Mouse (Mus musculus) monocyte, adult 2 months (primary cell): ENCODE results near the gene Gemin4.

Experiments used
- DNase-seq, 2 experiments: peaks; one replicate each; pipeline ENCODE4 v3.0.0; 2022; ENCODE audit warnings: low spot score in 2 of 2, low read depth in 1 of 2

The Gemin4 gene

GRCm38 (mm10) chr11:76217390-76217800 lies at the start of gene Gemin4, which contains the start of gene Dbil5:
Gemin4 (minus strand) TSS chr11:76217664.
Dbil5 (plus strand) TSS chr11:76217608.
- peak; percentile 84 to 93 for DNase-seq

GRCm38 (mm10) chr11:76262611-76263351 lies 45.3 kb upstream of the Gemin4 start:
- DNase-seq: no peak

- no peak for DNase-seq
Measured at GRCm38 (mm10) chr11:76261224-76261623, 43.8 kb upstream of the Gemin4 start.

DNA sequence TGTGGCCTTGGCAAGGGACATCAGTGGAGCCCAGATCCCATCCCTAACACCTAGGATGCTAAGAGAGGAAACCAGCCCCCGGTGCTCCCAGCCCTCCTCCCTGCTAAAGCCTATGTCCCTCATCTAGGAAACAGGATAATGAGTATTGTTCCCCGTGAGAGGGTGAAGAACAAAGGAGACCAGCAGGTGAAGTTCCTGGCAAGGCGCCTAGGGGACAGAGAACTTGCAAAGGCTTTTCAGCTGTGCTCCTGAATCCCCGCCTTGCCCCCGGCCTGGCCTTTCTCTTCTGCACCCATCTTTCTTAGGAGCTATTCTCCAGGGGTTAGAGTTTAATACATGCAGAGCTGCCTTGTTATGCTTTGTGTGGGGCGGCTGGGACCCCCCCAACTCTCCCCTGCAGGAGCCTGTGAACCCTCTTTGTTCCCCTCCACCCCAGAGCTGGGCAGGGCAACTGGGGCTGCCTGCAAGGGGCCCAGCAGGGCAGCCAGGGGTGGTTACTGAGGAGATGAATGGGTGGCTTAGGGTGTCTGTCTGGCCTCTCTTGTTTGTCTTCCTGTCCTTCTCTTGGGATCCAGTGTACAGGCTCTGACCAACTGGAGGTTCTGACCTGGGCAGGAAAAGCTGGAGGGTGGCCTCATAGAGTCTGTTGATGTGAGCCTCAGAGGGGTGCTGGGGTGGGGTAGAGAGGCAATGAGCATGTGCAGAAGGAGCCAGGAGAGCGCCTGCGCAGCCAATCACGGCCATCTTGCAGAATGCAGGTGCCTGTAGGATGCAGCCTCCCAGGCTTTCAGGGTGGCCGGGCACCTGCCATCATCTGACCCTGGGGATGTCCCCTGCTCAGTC lies 43.0 kb upstream of the Gemin4 start:
- DNase-seq: no peak

DNA sequence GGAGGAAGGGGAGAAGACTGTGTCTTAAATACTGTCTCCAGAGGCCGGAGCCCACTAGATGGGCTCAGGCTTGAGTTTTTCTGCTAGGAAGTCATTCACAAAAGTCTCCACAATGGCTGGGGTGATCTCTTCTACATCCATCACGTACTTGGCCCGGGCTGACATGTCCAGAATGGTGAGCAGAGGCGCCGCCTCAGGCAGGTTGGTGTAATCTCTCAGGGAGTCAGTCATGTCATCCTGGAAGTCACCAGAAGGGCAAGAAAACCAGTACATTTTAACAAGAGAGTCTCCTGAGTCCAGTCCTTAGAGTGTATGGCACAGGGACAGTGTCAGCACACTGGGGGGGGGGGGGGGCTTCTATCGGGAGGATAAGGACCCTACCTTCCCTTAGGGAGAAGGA lies 41.0 kb upstream of the Gemin4 start:
- DNase-seq: no peak

DNA sequence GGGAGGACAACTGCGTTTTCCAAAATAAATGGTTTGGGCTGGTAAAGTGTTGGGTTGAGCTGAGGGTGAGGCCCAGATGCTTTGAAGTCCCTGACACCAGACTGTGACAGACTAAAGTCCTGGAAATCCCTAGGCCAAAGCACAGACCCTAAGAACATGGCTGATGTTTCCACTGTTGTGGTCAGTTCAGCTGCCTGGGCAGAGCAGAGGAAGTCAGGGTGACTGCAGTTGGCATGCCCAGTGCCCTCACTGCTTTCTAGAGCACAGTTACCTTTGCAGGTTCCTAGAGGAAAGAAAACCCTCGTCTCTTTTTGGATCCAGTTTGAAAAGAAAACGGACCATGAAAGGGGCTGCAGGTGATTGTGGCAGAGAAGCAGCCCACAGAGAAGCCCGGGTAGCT lies 39.9 kb upstream of the Gemin4 start:
- DNase-seq: no peak

DNA sequence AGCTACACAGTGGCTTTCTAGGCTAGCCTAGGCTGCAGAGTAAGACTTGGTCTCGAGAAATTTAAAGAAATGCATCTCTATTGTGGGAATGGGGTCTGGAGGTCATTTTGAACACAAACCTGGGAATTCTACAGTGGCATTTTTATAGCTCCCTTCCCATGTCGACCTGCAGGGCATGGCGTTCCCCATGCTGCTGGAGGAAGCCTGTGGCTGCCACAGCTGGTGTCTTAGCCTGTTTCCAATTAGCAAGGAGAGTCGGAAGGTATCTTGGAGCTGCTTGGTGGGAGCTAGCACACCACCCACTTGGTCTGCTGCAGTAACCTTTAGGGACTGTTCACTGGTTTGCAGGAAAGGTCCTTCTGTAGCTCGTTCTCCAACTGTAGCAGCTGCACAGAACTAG lies 38.7 kb upstream of the Gemin4 start:
- DNase-seq: no peak

DNA sequence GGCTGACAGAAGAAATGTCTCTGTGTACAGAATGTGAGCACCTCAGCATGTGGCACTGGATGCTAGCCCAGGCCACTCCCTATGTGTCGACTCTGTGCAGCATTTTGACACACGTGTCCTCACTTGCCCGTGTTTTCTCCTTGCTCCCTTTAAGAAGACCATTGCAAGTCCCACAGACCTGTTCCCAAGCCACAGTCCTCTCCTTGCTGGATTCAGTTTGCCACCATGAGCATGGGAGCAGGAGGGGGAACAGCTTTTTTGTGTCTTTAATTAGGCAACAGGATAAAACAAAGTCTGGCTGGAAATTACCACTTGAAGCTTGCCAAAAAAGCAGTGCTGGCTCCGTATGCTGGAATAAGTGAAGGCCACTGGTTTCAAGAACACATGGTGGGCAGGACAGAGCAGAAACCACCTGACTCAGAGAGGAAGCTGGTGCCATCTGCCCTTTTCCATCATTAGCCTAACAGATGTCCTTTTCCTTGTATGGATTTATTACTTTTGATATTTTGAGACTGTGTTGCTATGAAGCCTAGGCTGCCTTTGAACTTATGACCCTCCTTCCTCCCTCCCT lies 38.1 kb upstream of the Gemin4 start:
- DNase-seq: no peak

- DNase-seq: no peak
Measured at GRCm38 (mm10) chr11:76253918-76254264, 36.4 kb upstream of the Gemin4 start.

DNA sequence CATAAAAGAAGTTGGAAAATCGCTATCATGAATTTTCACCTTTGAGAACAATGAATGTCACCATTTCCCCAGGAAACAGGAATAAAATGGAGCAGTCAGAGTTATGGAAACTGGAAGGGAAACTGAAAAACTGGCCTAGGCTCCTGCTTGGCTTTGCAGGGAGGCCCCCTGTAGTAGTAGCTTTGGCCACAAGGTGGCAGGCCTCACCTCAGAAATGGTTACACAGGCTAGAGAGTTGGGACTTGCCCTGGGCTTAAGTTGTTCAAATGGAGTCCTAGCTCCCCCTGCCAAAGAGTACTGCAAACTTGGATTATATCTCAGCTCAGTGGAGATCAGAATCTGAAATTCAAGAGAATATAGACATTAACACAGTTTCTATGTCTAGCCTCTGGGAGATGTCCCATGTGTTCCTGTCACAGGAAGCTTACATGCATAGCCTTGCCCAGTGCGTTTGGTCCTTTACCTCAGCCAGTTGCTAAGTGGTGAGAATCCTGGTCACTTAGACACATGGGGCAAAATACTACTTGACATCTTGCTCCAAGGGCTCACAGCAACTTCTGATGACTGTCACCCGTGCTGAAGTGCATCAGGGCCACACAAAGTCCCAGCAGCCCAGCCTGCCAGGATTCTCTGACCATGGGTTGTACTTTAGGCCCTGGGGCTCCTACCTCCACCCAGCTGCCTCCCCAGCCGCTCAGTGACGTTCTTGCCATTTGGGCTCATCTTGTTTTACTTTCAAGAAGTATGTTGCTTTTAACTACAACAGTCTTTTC lies 35.9 kb upstream of the Gemin4 start:
- peak; percentile 48 to 68 for DNase-seq

DNA sequence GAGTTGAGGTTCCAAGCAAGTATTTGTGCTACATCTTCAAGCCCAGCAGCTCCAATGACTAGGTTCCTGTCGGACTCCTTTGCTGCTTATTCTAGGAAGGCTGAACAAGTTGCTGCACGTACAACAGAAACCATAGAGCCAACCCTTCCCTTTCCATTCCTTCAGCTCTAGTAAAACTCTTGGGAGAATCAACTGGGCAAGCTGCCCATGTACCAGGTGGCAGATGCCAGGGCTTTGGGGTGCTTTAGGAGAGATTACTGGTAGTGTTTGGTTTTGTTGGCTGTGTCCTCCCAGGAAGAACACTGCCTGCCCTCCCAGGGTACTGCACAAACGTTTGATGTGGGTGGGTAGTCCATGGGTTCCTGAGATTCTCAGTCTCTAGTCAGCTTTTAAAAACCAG lies 34.6 kb upstream of the Gemin4 start:
- no peak for DNase-seq

DNA sequence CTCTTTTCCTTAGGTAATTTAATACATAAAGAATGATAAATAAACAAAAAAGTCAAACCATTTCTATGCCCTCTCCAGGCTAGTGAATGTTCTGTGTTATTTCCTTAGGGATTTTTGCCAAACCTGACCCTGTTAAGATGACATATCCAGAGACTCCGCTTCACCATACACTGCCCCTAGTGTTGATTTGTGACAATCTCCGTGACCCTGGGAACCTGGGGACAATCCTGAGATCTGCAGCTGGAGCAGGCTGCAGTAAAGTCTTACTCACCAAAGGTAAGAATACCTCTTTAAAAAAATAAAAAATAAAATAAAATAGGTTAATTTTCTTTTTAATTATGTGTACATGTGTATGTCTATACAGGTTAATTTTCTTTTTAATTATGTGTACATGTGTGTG lies 29.8 kb upstream of the Gemin4 start:
- no peak for DNase-seq

DNA sequence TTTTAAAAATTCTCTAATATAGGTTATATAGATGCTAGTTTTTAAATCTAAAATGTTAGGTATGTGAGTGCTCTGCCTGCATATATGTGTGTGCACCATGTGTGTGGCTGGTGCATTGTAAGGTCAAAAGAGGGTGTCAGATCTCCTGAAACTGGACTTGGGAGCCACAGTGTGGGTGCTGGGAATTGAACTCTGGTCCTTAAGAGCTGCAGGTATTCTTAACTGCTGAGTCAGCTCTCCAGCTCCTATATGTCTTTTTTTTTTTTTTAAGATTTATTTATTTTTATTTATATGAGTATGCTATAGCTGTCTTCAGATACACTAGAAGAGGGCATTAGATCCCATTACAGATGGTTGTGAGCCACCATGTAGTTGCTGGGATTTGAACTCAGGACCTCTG lies 29.0 kb upstream of the Gemin4 start:
- no peak for DNase-seq

DNA sequence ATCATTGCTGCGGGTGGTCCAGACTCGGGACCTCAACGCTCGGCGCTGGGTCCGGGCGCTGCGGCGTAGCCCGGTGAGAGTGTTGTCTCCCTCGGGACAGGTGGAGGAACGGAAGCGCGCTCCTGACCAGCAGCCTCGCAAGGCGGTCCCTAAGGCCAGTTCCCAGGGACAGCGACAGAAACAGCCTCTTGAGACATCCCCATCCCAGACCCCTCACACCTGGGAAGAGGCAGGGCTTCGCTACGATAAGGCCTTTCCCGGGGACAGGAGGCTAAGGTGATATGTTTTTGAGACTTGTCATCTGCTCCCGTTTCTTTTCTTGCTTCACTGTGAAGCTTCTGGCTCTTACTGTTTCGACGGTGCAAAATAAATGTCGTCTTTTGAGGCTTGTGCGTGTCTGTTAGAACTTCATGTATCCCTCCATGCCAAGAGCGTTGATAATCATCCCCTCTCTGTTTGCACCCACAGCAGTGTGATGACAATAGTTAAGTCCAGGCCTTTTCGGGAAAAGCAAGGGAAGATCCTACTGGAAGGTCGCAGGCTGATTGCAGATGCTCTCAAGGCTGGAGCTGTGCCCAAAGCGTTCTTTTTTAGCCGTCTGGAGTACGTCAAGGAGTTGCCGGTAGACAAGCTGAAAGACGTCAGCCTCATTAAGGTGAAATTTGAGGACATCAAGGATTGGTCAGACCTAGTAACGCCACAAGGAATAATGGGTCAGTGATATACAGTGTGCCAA lies 26.5 kb upstream of the Gemin4 start:
- no peak for DNase-seq

DNA sequence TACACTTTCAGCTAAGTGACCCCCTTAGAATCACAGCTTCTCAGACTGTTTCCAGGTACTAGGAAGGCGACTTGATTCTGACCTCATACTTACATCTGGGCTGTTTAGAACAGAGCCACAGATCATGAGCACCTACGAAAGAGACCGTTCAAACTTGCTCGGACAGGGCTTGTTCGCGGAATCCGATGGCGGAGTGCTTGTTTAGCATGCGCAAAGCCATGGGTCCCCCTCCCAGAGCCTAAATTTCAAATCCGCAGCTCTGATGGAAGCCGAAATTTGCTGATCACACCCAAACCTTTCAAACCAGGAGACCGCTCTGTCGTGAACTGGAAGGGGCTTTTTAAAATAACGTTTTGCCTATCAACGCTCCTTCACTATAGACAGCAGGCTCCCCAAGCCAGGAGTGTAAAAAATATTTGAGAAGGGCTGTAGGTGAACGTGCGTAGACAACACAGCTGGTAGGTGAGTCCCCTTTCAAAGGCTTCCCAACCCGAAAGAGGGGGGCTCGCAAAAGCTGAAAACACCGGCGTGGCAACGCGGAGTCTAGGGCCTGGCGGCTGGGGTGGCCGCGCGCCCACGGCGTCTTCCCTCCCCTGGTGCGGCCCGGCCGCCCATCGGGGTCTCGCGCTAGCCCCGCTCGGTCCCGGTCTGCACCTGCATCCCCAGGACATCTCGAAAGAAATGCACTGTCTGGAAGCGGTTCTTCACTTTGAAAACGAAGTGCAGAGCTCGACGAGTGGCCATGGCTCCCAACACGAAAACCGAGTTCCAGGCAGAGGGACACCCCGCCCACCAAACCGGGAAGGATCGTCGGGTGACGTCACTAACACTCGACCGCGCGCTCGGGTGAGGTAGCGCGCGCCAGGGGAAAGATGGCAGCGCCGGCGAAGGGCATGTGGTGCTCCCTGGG lies 25.7 kb upstream of the Gemin4 start, which contains the start of the genes Mrm3 and Glod4:
Mrm3 (plus strand) TSS at position 815 of the 910 bp plus-strand sequence.
Glod4 (minus strand) TSS at position 825 of the 910 bp plus-strand sequence.
- DNase-seq: peak; percentile 65 to 86

GRCm38 (mm10) chr11:76239750-76240149 lies 22.3 kb upstream of the Gemin4 start:
- DNase-seq: no peak

- DNase-seq: no peak
Measured at GRCm38 (mm10) chr11:76236136-76236535, 18.7 kb upstream of the Gemin4 start.

GRCm38 (mm10) chr11:76225051-76225450 lies 7.6 kb upstream of the Gemin4 start:
- DNase-seq: no peak

- DNase-seq: no peak
Measured at GRCm38 (mm10) chr11:76224631-76225030, 7.2 kb upstream of the Gemin4 start.
